Mouse (Mus musculus): ENCODE results near the gene Pus10.

GRCm38 (mm10) chr11:23704604-23705294 is 39.3 kb downstream of the Pus10 start:
- TF ChIP-seq CTCF (IDR thresholded peaks at IDR 0.05; ENCODE audit: extremely low read depth, insufficient read depth, insufficient read length, insufficient replicate concordance) (no peak), POLR2A (IDR thresholded peaks at IDR 0.05; ENCODE audit: low read depth, low read length) (no peak)

All from spleen, adult 2 months (tissue).